Mouse (Mus musculus): Measurements from ENCODE around the gene Ech1. TPM values are rescaled to one million over a fixed set of nuclear protein-coding genes. Genes with fewer than 3 reads are reported as not detected.

The Ech1 gene
- polyA plus RNA-seq, 1 experiment from 2014 or later, result 234 TPM

DNA sequence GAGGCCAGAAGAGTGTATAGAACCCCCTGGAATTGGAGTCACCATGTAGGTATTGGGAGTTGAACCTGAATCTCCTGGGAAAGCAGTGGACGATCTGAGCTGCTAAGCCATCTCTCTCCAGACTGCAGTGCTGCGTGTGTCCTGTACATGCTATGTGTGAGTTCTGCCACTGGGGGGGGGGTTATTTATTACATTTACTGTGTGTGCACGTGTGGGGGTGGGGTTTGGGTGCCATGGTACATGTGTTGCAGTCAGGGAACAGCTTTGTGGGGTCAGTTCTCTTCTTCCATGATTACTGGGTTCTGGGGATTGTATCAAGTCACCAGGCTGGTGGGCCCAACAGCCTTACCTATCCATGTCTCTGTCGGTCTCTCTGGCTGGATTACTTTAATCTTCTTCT lies 18.1 kb upstream of the Ech1 start:
- Histone ChIP-seq H3K9me3 (replicated peaks) (no peaks in the 10 kb centered on the region), H3K27ac (no peak overlapping the region), H3K4me2 (no peak overlapping the region), H3K36me3 (no peaks in the 10 kb centered on the region), H3K9ac (no peak overlapping the region), H3K27me3 (no peaks in the 10 kb centered on the region), H3K4me1 (replicated peaks) (peaks cover 34% of the 10 kb centered on the region), H3K4me3 (no peak overlapping the region)
- 73% methylated on average over 4 of the region's 4 CpGs for WGBS
- no peak for ATAC-seq (replicated peaks; ENCODE audit: insufficient number of reproducible peaks, insufficient read depth, low FRiP score, low read depth)

DNA sequence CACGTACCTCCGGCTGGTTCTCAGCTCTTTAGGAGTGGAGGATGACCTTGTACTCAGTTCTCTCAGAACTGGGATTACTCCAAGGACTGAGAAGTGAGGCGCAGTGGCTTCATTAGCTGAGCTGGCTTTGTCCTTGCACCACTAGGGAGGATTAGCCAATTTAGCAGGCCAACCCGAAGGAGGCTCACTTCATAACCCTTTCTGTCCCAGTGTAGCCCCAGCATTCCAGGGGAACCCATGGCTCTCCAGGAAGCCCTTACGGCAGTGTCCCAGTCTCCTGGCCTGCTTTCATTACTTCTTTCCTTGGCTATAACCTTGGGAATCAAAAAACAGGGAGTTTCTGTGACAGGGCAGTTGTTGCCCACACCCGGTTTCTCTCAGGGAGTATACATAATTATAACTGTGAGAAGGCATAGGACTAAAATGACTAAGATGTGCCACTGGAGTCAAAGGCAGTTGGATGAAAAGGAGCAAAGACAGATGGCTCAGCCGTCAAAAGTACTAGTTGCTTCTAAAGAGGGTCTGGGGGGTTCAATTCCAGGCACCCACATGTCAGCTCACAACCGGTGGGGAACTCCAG lies 17.3 kb upstream of the Ech1 start:
- no peak for ATAC-seq (replicated peaks; ENCODE audit: insufficient number of reproducible peaks, insufficient read depth, low FRiP score, low read depth)
- H3K4me3 ChIP-seq, result peak overlapping the region; percentile 92
- 38% methylated on average over 6 of the region's 8 CpGs for WGBS
- peaks cover 4% of the 10 kb centered on the region for H3K36me3 ChIP-seq
- peak overlapping the region; percentile 88 for H3K4me2 ChIP-seq
- no peaks in the 10 kb centered on the region for H3K27me3 ChIP-seq
- H3K9me3 ChIP-seq (replicated peaks), result no peaks in the 10 kb centered on the region
- H3K27ac ChIP-seq, result peak overlapping the region; percentile 100
- peaks cover 34% of the 10 kb centered on the region for H3K4me1 ChIP-seq (replicated peaks)
- H3K9ac ChIP-seq, result peak overlapping the region; percentile 97

DNA sequence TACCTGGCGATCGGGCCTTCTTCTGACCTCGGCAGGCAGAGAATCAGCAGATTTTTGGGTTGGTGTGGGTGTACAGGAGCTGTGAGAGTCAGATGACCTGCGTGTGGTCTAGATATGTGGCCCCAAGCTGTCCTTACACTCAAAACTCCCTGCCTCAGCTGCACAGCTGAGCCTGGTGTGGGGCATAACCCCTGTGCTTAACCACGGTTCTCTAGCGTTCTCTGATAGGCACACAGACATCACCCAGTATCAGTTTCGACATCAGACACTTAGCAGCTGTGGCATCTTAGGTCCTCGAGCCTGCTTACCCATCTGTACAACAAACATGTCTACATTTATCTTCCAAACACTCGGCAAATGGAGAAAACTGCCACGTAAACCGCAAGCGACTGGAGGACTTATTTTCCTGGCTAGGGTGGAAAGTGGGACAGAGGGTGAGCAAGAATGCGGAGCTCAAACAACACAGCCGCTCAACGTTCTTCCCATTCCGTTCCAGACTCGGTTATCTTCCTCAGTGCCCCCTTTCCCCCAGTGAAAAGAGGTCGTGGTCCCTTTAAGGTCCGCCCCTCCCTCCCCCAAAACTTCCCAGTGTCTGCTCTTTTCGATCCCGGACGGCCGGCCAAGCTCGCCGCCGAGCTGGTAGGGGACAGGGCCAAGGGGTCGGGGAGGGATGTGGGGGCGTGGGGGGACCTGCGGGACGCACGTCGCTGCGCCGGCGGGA lies 16.6 kb upstream of the Ech1 start, which contains the start of gene Hnrnpl:
Hnrnpl (plus strand) TSS at position 321 of the 721 bp plus-strand sequence.
- peak within 1 kb of the TSS; percentile 97 for H3K9ac ChIP-seq
- peak within 1 kb of the TSS; percentile 100 for H3K27ac ChIP-seq
- peak; percentile 17 for ATAC-seq (replicated peaks; ENCODE audit: insufficient number of reproducible peaks, insufficient read depth, low FRiP score, low read depth)
- no peaks in the 10 kb centered on the region for H3K9me3 ChIP-seq (replicated peaks)
- no peaks in the 10 kb centered on the region for H3K27me3 ChIP-seq
- H3K4me2 ChIP-seq, result peak within 1 kb of the TSS; percentile 88
- WGBS, result 2% methylated on average over 35 of the region's 35 CpGs
- peaks cover 10% of the 10 kb centered on the region for H3K36me3 ChIP-seq
- peak within 1 kb of the TSS; percentile 92 for H3K4me3 ChIP-seq
- H3K4me1 ChIP-seq (replicated peaks), result peaks cover 34% of the 10 kb centered on the region

DNA sequence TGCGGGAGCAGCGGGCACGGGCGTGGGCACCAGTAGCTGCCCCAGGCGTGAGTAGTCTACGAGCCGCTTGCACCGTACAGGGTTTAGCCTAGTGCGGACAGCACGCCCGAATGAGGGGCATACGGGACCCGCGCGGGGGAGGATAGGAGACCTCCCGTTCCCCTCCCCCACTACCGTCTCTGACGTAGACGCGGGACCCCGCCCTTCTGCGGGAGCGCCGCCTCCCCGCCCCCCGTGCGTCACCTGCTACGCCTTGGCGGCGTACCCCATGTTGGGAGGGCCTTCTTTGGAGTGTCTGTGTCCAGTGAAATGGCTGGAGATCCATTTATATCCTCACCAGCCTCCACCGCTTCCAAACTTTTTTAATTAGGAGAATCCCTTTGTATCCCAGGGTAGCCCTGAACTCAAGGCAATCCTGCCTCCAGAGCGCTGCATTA lies 16.0 kb upstream of the Ech1 start:
- Histone ChIP-seq H3K4me1 (replicated peaks) (peaks cover 34% of the 10 kb centered on the region), H3K4me2 (peak overlapping the region; percentile 88), H3K9ac (peak overlapping the region; percentile 97), H3K36me3 (peaks cover 16% of the 10 kb centered on the region), H3K4me3 (peak overlapping the region; percentile 92), H3K9me3 (replicated peaks) (no peaks in the 10 kb centered on the region), H3K27ac (peak overlapping the region; percentile 100), H3K27me3 (no peaks in the 10 kb centered on the region)
- 0% methylated on average over 32 of the region's 32 CpGs for WGBS
- ATAC-seq (replicated peaks; ENCODE audit: insufficient number of reproducible peaks, insufficient read depth, low FRiP score, low read depth), result peak; percentile 69

DNA sequence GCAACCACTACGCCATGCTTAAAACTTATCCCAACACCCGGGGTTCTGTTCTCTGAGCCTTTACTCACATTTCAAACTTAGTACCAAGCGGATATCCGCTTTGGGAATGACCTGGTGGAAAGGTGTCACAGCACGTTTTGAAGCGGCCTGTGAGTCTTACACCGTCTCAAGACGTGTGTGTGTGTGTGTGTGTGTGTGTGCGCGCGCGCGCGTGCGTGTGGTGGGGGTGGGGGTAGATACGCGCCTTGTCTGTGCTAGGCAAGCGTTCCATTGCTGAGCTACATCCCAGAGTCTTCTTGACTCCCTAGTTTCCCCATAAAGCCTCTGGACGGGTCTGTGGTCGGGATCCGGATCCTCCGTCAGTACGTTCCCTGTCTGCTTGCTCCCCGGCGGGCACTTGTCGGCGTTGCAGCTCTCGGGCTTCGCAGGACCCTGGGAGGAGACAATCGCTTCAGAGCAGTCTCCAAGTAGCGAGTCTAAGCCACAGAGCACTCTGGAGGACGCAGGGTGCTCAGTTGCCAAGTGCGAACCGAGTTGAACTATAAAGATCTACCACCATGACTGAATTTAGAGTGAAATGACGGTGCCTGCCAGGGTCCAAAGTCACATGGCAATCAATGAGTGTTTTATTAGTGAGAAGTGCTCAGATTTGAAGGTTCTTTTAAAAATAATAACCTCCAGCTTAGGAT lies 15.5 kb upstream of the Ech1 start:
- under 1% methylated on average over 35 of the region's 35 CpGs for WGBS
- Histone ChIP-seq H3K4me1 (replicated peaks) (peaks cover 35% of the 10 kb centered on the region), H3K9ac (peak overlapping the region; percentile 97), H3K9me3 (replicated peaks) (no peaks in the 10 kb centered on the region), H3K4me3 (peak overlapping the region; percentile 92), H3K36me3 (peaks cover 22% of the 10 kb centered on the region), H3K27ac (peak overlapping the region; percentile 100), H3K4me2 (peak overlapping the region; percentile 88), H3K27me3 (no peaks in the 10 kb centered on the region)
- ATAC-seq (replicated peaks; ENCODE audit: insufficient number of reproducible peaks, insufficient read depth, low FRiP score, low read depth), result 0 out of 2 replicates have a peak, but pooled peaks have one; percentile 14

DNA sequence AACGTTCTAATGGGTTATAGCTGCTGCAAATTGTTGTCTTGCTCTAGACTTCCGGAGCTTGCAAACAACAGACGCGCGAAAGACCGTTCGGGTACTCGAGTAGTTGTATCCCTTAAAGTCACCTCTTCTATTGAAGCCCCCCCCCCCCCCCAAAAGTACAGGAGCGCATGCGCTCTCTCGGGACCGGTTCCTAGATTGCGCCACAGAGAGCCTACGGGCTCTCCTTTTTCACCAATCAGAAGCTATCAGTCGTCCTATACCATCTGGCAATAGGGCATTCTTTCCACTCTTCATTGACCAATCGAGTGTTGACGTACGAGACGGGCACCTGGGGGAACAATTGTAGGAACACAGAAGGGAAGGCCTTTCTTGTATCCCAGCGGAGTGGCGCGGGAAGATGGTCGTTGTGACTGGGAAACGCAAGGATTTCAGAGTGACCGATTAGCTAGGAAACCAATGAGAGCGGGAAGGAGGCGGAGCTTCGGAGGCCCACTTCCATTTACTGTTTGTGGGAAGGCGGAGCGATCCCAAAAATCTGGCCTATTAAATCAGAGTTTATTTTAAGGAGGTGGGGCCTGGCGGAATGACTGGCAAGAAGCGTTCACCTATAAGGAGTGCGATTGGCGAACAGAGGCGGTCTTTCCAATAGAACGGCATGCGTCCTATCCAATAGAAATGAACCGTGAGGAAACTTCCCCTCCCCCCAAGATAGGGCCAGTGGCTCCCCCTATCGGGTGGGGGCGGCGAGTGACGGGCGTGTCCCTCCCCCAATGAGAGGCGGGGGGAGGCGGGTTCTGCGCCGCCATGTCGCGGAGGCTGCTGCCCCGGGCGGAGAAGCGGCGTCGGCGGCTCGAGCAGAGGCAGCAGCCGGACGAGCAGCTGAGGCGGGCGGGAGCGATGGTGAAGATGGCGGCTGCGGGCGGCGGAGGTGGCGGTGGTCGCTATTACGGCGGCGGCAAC lies 14.6 kb upstream of the Ech1 start:
- Histone ChIP-seq H3K27me3 (no peaks in the 10 kb centered on the region), H3K27ac (peak overlapping the region; percentile 100), H3K9ac (peak overlapping the region; percentile 97), H3K4me1 (replicated peaks) (peaks cover 42% of the 10 kb centered on the region), H3K36me3 (peaks cover 30% of the 10 kb centered on the region), H3K4me3 (peak overlapping the region; percentile 92), H3K4me2 (peak overlapping the region; percentile 88), H3K9me3 (replicated peaks) (no peaks in the 10 kb centered on the region)
- ATAC-seq (replicated peaks; ENCODE audit: insufficient number of reproducible peaks, insufficient read depth, low FRiP score, low read depth), result peak; percentile 87
- WGBS, result under 1% methylated on average over 70 of the region's 70 CpGs

DNA sequence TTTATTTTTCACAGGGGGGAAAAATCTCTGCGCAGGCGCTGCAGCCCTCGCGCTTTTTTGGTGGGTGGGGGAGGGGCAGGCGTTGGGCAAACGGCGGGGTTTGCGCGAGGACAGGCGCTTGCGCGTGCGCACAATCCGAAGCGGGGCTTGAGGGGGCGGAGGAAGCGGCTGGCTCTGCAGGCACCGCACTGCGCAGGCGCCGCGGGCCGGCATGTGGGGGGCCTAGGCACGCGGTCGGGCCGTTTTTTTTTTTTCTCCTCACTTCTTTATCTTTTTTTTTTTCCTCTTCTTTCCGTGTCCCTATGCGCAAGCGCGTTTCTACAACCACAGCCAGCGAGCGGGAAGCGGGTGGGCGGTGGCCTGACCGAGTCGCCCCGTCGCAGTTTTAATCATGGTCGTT lies 13.8 kb upstream of the Ech1 start:
- Histone ChIP-seq H3K27ac (peak overlapping the region; percentile 96), H3K9me3 (replicated peaks) (no peaks in the 10 kb centered on the region), H3K9ac (peak overlapping the region; percentile 80), H3K4me2 (peak overlapping the region; percentile 80), H3K36me3 (peaks cover 39% of the 10 kb centered on the region), H3K4me3 (peak overlapping the region; percentile 73), H3K4me1 (replicated peaks) (peaks cover 49% of the 10 kb centered on the region), H3K27me3 (no peaks in the 10 kb centered on the region)
- peak; percentile 59 for ATAC-seq (replicated peaks; ENCODE audit: insufficient number of reproducible peaks, insufficient read depth, low FRiP score, low read depth)
- under 1% methylated on average over 40 of the region's 40 CpGs for WGBS

DNA sequence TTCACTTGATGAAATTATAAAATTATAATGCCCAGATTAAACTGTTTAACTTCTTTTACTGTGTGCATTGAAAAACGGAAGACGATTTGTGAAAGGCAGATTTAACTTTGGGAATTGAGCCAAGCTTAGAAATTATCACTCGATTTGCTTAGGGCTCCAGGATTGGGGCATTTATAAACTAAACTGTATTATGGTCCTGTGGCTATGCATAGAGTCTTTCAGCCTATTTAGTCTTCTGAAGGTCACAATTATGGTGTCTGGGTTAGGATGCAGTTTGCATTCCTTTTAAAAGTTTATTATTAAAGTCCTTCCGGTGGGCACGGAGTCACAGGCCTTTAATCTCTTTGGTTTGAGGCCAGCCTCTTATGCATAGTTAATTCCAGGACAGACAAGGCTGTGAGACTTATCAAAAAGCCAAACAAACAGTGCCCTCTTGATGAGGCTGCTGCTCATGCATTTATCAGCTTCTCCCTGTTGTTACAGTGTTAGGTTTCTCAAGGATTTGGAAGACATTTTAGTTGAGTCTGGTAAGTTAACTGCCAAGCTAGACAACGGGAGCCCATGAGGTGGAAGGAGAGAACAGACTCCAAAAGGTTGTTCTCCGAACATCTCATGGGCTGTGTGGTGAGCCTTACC lies 13.3 kb upstream of the Ech1 start:
- Histone ChIP-seq H3K4me1 (replicated peaks) (peaks cover 55% of the 10 kb centered on the region), H3K4me2 (peak overlapping the region; percentile 80), H3K4me3 (peak overlapping the region; percentile 73), H3K9ac (peak overlapping the region; percentile 80), H3K27me3 (no peaks in the 10 kb centered on the region), H3K27ac (peak overlapping the region; percentile 96), H3K36me3 (peaks cover 44% of the 10 kb centered on the region), H3K9me3 (replicated peaks) (no peaks in the 10 kb centered on the region)
- 2% methylated on average over 7 of the region's 7 CpGs for WGBS
- no peak for ATAC-seq (replicated peaks; ENCODE audit: insufficient number of reproducible peaks, insufficient read depth, low FRiP score, low read depth)

DNA sequence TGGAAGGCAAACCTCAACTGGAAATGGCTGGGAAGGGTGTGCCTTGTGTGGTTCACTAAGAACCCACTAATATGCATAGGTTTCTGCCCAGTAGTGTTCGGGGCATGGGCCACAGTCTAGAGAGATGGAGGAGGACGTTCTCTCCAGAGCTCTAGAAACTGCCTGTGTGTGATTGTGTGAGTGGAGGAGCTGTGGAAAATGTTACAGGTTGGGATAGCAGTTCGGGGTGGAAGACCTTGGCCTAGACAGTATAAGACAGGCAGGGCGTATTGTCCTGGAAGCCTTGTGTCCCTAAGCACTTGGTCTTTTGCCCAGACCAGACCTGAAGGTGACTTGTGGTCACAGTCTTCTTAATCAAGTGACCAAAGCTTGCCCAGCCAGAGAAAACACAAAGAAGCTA lies 12.6 kb upstream of the Ech1 start:
- WGBS, result 29% methylated on average over 4 of the region's 4 CpGs
- Histone ChIP-seq H3K9me3 (replicated peaks) (no peaks in the 10 kb centered on the region), H3K4me3 (peak overlapping the region; percentile 73), H3K27me3 (no peaks in the 10 kb centered on the region), H3K9ac (peak overlapping the region; percentile 80), H3K27ac (peak overlapping the region; percentile 96), H3K36me3 (peaks cover 51% of the 10 kb centered on the region), H3K4me1 (replicated peaks) (peaks cover 62% of the 10 kb centered on the region), H3K4me2 (peak overlapping the region; percentile 80)
- ATAC-seq (replicated peaks; ENCODE audit: insufficient number of reproducible peaks, insufficient read depth, low FRiP score, low read depth), result no peak

DNA sequence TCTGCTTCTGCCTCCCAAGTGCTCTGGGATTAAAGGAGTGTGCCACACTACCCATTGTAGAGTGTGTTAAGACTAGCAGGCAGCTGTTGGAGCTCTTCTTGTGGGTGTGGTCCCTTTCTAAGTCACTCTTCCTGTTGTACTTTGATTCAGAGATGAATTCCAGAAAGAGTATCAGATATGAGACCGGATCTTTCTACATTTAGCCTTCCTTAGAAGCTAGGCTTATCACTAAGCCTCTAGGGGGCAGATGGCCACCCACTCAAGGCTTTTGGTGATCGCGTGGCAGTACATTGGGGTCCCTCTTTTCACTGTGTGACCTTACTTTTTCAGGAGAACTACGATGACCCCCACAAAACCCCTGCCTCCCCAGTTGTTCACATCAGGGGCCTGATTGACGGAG lies 12.1 kb upstream of the Ech1 start:
- peak overlapping the region; percentile 80; the same call in 1 of the 2 replicates for H3K9ac ChIP-seq
- H3K36me3 ChIP-seq, result peaks cover 56% of the 10 kb centered on the region
- H3K9me3 ChIP-seq (replicated peaks), result no peaks in the 10 kb centered on the region
- H3K27me3 ChIP-seq, result no peaks in the 10 kb centered on the region
- ATAC-seq (replicated peaks; ENCODE audit: insufficient number of reproducible peaks, insufficient read depth, low FRiP score, low read depth), result no peak
- peak overlapping the region; percentile 80 for H3K4me2 ChIP-seq
- H3K27ac ChIP-seq, result peak overlapping the region; percentile 96
- peaks cover 62% of the 10 kb centered on the region for H3K4me1 ChIP-seq (replicated peaks)
- 54% methylated on average over 5 of the region's 5 CpGs for WGBS
- peak overlapping the region; percentile 73 for H3K4me3 ChIP-seq
